Mouse (Mus musculus) olfactory bulb, adult 2 months (tissue): ENCODE data around the gene Pheta1.

ENCODE experiments used
- CTCF ChIP-seq: fragments of 200-500 bp; IDR thresholded peaks from 2 replicates; pipeline ENCODE4 v1.5.1; 2012; ENCODE audit warnings: low read depth, mild to moderate bottlenecking, low read length, moderate library complexity; ENCODE audit not compliant: insufficient read depth
- POLR2A ChIP-seq: fragments of 200-500 bp; IDR thresholded peaks from 2 replicates; pipeline ENCODE4 v1.6.1; 2012; ENCODE audit warnings: mild to moderate bottlenecking, low read depth, low read length, moderate library complexity; ENCODE audit not compliant: insufficient read depth

DNA sequence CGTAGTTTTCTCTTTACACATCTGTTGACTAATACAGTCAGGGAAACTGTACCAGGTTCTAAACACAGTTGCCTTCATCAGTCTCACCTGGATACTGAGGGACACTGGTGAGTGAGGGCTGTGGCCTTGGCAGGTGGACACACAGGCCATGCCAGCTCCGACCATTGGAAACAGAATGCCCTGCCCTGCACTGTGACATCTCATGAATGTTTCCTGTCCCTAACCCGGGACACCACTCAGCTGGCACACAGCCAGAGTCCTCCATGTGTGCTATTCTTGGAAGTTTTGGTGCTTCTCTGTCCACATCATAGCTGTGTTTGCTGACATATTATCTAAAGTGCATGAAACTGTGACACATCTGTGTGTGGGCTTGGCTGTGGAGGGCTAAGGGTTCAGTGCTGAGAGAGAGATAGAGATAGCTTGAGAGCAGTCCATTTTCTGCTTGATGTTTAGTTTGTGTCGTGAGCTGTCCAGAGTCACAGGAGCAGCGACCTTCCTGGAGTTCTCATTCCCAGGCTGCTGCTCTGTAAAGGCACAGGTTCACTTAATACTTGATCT is 39.0 kb upstream of the Pheta1 start:
- no peak for TF ChIP-seq CTCF
- no peak for TF ChIP-seq POLR2A
